22 mouse cellular contexts compared by ENCODE assay signal in the genomic region with DNA sequence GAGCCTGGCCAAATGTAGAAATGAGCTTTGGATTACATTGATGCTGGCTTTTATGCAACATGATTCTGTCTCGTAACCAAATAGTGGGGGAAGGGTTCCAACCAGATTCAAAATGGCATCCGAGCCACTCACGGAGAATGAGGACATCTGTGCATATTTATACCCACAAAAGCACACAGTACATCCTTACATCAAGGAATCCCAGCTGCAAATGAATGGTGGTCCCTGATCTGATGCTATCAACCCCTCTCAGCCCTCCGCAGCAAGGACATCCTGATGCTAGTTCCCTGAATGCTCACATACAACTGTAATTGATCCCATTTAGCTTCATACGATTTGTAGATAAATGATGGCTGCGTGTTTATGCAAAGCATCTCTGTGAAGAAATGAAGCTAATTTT.
"Had no signal": no experiment of that assay in that cellular context is flagged by ENCODE, and none has a peak within 500 bp of the region (broad histone marks: within the 10 kb centered on the region; RNA-seq: fewer than 3 reads in every experiment).

No protein-coding gene starts in this region.

- H3K4me2 ChIP-seq: kidney, embryonic 15.5 days; limb, embryonic 12.5 days; limb, embryonic 15.5 days; liver, embryonic 11.5 days; lung, embryonic 14.5 days; midbrain, embryonic 12.5 days; midbrain, embryonic 15.5 days; neural tube, embryonic 12.5 days; neural tube, embryonic 15.5 days had no signal

- H3K27me3 ChIP-seq: kidney, embryonic 15.5 days; limb, embryonic 12.5 days; limb, embryonic 15.5 days; midbrain, embryonic 12.5 days; midbrain, embryonic 15.5 days; neural tube, embryonic 12.5 days; neural tube, embryonic 15.5 days had no signal

- H3K4me1 ChIP-seq: kidney, embryonic 15.5 days; limb, embryonic 12.5 days; limb, embryonic 15.5 days; midbrain, embryonic 12.5 days; neural tube, embryonic 12.5 days had no signal

- H3K4me3 ChIP-seq: kidney, embryonic 15.5 days; limb, embryonic 12.5 days; limb, embryonic 15.5 days; midbrain, embryonic 12.5 days; midbrain, embryonic 15.5 days; neural tube, embryonic 12.5 days; neural tube, embryonic 15.5 days had no signal

- H3K9me3 ChIP-seq: kidney, embryonic 15.5 days; limb, embryonic 12.5 days; limb, embryonic 15.5 days; midbrain, embryonic 12.5 days; midbrain, embryonic 15.5 days; neural tube, embryonic 12.5 days; neural tube, embryonic 15.5 days had no signal

- H3K9ac ChIP-seq: kidney, embryonic 15.5 days; limb, embryonic 12.5 days; limb, embryonic 15.5 days; liver, embryonic 14.5 days; liver, postnatal 0 days; lung, embryonic 14.5 days; midbrain, embryonic 12.5 days; midbrain, embryonic 15.5 days; neural tube, embryonic 12.5 days; neural tube, embryonic 15.5 days had no signal

- H3K27ac ChIP-seq: kidney, embryonic 15.5 days; limb, embryonic 12.5 days; limb, embryonic 15.5 days; liver, embryonic 14.5 days; macrophage; midbrain, embryonic 12.5 days; midbrain, embryonic 15.5 days; neural tube, embryonic 12.5 days; neural tube, embryonic 15.5 days; stomach, postnatal 0 days had no signal

- ATAC-seq: liver, postnatal 0 days; lung, postnatal 0 days; midbrain, embryonic 15.5 days had no signal

- DNase-seq: kidney, postnatal 10 days; kidney, postnatal 36 days; left cerebral cortex, postnatal 4 days; liver, postnatal 0 days; lung, embryonic 14.5 days; right cerebral cortex, adult 18-20 months; right cerebral cortex, postnatal 14 days; right cerebral cortex, postnatal 4 days; thymus, adult 2 months; thymus, postnatal 25 days had no signal

- H3K36me3 ChIP-seq: kidney, embryonic 15.5 days; limb, embryonic 12.5 days; limb, embryonic 15.5 days; midbrain, embryonic 12.5 days; midbrain, embryonic 15.5 days; neural tube, embryonic 12.5 days; neural tube, embryonic 15.5 days had no signal
